Mouse (Mus musculus): ENCODE results near the gene Lrpap1. TPM values are rescaled to one million over a fixed set of nuclear protein-coding genes. Genes with fewer than 3 reads are reported as not detected.

Gene Lrpap1
- total and polyA plus RNA-seq, 3 experiments: 22.9 to 43.7 (median 39.6) TPM

GRCm38 (mm10) chr5:35084913-35085312 is 20.7 kb downstream of the Lrpap1 start:
- no peak overlapping the region for H3K27ac ChIP-seq (ENCODE audit: insufficient read depth, low read depth)
- no peak for DNase-seq (ENCODE audit: extremely low read depth)
- in situ Hi-C loops (cut with MboI; ENCODE audit: low pct_ligation_motif_present, low pct_unique_long_range_greater_than_20kb, low sequenced_read_pairs): no loop called here
- no peak overlapping the region for H3K4me2 ChIP-seq (ENCODE audit: insufficient read depth, low read depth, poor library complexity, severe bottlenecking)
- H3K4me1 ChIP-seq (ENCODE audit: control insufficient read depth in 1 of 2, insufficient read depth in 2 of 2): no peaks in the 10 kb centered on the region
- H3K36me3 ChIP-seq (replicated peaks in 1 of 2; ENCODE audit: control insufficient read depth in 1 of 2, insufficient read depth in 1 of 2, low read length in 1 of 2): peaks cover 0 to 2% of the 10 kb centered on the region in 2 experiments
- TF ChIP-seq ZC3H11A (IDR thresholded peaks at IDR 0.05; ENCODE audit: low read depth, low read length) (no peak), CHD2 (IDR thresholded peaks at IDR 0.05; ENCODE audit: low read length) (no peak), ELF1 (IDR thresholded peaks at IDR 0.05; ENCODE audit: low read depth, low read length) (no peak), E2F4 (IDR thresholded peaks at IDR 0.05; ENCODE audit: insufficient replicate concordance, low read depth, low read length) (no peak), MAFK (IDR thresholded peaks at IDR 0.05; ENCODE audit: insufficient replicate concordance, low read length) (no peak), NRF1 (IDR thresholded peaks at IDR 0.05; ENCODE audit: low read depth, low read length) (no peak), UBTF (IDR thresholded peaks at IDR 0.05; ENCODE audit: low read depth, low read length) (no peak), SIN3A (IDR thresholded peaks at IDR 0.05; ENCODE audit: low read length) (no peak), EP300 (IDR thresholded peaks at IDR 0.05; ENCODE audit: low read length) (no peak), CHD1 (IDR thresholded peaks at IDR 0.05; ENCODE audit: low read depth, low read length) (no peak), MAX (IDR thresholded peaks at IDR 0.05; ENCODE audit: low read length) (no peak), BHLHE40 (IDR thresholded peaks at IDR 0.05; ENCODE audit: low read depth, low read length) (no peak), POLR2A (IDR thresholded peaks at IDR 0.05; ENCODE audit: low read depth, low read length) (no peak), NELFE (IDR thresholded peaks at IDR 0.05; ENCODE audit: low read depth, low read length) (no peak), MYC (IDR thresholded peaks at IDR 0.05; ENCODE audit: low read depth, low read length) (no peak), ETS1 (conservative IDR thresholded peaks at IDR 0.05; ENCODE audit: low read depth, low read length) (no peak), KAT2A (IDR thresholded peaks at IDR 0.05; ENCODE audit: insufficient replicate concordance, low read length) (no peak), ZKSCAN1 (IDR thresholded peaks at IDR 0.05; ENCODE audit: borderline replicate concordance, low read depth, low read length) (no peak), GABPA (IDR thresholded peaks at IDR 0.05; ENCODE audit: insufficient replicate concordance, low read depth, low read length) (no peak)
- no peaks in the 10 kb centered on the region for H3K9me3 ChIP-seq (replicated peaks; ENCODE audit: low read length)
- H3K9ac ChIP-seq (ENCODE audit: insufficient read depth, low read depth): no peak overlapping the region
- no peaks in the 10 kb centered on the region for H3K79me2 ChIP-seq (replicated peaks; ENCODE audit: control insufficient read depth, extremely low read depth, insufficient read depth, poor library complexity, severe bottlenecking)
- dilution Hi-C loops (cut with MboI; ENCODE audit: extremely low pct_ligation_motif_present, extremely low pct_unique_long_range_greater_than_20kb, low sequenced_read_pairs): no loop called here
- H3K27me3 ChIP-seq (replicated peaks): peaks cover 76% of the 10 kb centered on the region
- H3K4me3 ChIP-seq (replicated peaks in 1 of 3; ENCODE audit: low read depth in 2 of 3, low read length in 2 of 3, poor library complexity in 1 of 3): no peak overlapping the region

- no peaks in the 10 kb centered on the region for H3K79me2 ChIP-seq (replicated peaks; ENCODE audit: control insufficient read depth, extremely low read depth, insufficient read depth, poor library complexity, severe bottlenecking)
- dilution Hi-C loops (cut with MboI; ENCODE audit: extremely low pct_ligation_motif_present, extremely low pct_unique_long_range_greater_than_20kb, low sequenced_read_pairs): no loop called here
Observed at GRCm38 (mm10) chr5:35079101-35079500, 26.5 kb downstream of the Lrpap1 start.

More at GRCm38 (mm10) chr5:35079101-35079500, 26.5 kb downstream of the Lrpap1 start:
- no peak for TF ChIP-seq JUND (conservative IDR thresholded peaks at IDR 0.05; ENCODE audit: low read depth, low read length)
- no peak for TF ChIP-seq CHD1 (IDR thresholded peaks at IDR 0.05; ENCODE audit: low read depth, low read length)
- in situ Hi-C loops (cut with MboI; ENCODE audit: low pct_ligation_motif_present, low pct_unique_long_range_greater_than_20kb, low sequenced_read_pairs): no loop called here
- H3K27me3 ChIP-seq (replicated peaks): peaks cover 98% of the 10 kb centered on the region
- H3K9me3 ChIP-seq (replicated peaks; ENCODE audit: low read length): no peaks in the 10 kb centered on the region
- H3K36me3 ChIP-seq (replicated peaks in 1 of 2; ENCODE audit: control insufficient read depth in 1 of 2, insufficient read depth in 1 of 2, low read length in 1 of 2): no peaks in the 10 kb centered on the region
- H3K4me1 ChIP-seq (ENCODE audit: control insufficient read depth in 1 of 2, insufficient read depth in 2 of 2): no peaks in the 10 kb centered on the region; a peak in 1 of 4 replicates
- H3K4me3 ChIP-seq (replicated peaks in 1 of 3; ENCODE audit: low read depth in 2 of 3, low read length in 2 of 3, poor library complexity in 1 of 3): no peak overlapping the region
- H3K4me2 ChIP-seq (ENCODE audit: insufficient read depth, low read depth, poor library complexity, severe bottlenecking): no peak overlapping the region
- H3K27ac ChIP-seq (ENCODE audit: insufficient read depth, low read depth): no peak overlapping the region
- DNase-seq (ENCODE audit: extremely low read depth): no peak
- H3K9ac ChIP-seq (ENCODE audit: insufficient read depth, low read depth): no peak overlapping the region
